Mouse (Mus musculus): ENCODE data around the gene Tmem126a. TPM values are rescaled to one million over a fixed set of nuclear protein-coding genes. Genes with fewer than 3 reads are reported as not detected.

The Tmem126a gene
- polyA plus RNA-seq, 1 experiment from 2014 or later = 125 TPM

DNA sequence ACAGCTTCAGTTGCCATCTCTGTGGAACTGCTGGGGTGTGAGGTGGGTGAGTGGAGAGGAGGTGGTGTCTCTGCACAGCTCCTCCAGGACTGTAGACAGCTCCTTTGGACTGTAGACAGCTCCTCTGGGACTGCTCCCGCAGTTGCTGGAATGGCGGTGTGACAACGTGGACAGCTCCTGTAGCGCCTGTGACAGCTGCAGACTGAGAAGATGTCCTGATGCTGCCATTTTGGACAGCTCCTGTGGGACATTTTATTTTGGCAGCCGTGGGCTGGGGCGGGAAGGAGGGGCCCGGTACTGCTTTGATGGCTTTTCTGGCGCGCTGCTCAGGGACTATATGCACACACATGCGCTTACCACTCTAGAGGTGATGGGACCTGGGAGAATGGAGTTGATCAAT is 3.3 kb upstream of the Tmem126a start:
- H3K4me2 ChIP-seq (ENCODE audit: low read length) = no peak overlapping the region
- H3K9me3 ChIP-seq (ENCODE audit: control insufficient read depth, low read length) = no peaks in the 10 kb centered on the region
- ATAC-seq (ENCODE audit: insufficient number of reproducible peaks, insufficient read depth, low FRiP score, low read depth) = no peak
- H3K36me3 ChIP-seq (ENCODE audit: control insufficient read depth, insufficient read depth, low read length) = no peaks in the 10 kb centered on the region
- H3K4me3 ChIP-seq (ENCODE audit: control insufficient read depth in 1 of 2, insufficient read depth in 1 of 2, low read depth in 1 of 2, low read length in 2 of 2) = no peak overlapping the region
- no peak overlapping the region for H3K9ac ChIP-seq (ENCODE audit: low read length)
- peaks cover 4 to 13% of the 10 kb centered on the region in 2 experiments for H3K4me1 ChIP-seq (ENCODE audit: control insufficient read depth in 2 of 2, insufficient read depth in 2 of 2, low read length in 2 of 2)
- H3K27ac ChIP-seq (replicated peaks in 1 of 2; ENCODE audit: control insufficient read depth in 1 of 2, insufficient read depth in 1 of 2, low read depth in 2 of 2, low read length in 2 of 2) = no peak overlapping the region
- 24% methylated on average over 10 of the region's 10 CpGs for WGBS
- 0 out of 2 replicates have a peak, but pooled peaks cover 4% of the 10 kb centered on the region for H3K27me3 ChIP-seq (ENCODE audit: control insufficient read depth, insufficient read depth, low read length)

DNA sequence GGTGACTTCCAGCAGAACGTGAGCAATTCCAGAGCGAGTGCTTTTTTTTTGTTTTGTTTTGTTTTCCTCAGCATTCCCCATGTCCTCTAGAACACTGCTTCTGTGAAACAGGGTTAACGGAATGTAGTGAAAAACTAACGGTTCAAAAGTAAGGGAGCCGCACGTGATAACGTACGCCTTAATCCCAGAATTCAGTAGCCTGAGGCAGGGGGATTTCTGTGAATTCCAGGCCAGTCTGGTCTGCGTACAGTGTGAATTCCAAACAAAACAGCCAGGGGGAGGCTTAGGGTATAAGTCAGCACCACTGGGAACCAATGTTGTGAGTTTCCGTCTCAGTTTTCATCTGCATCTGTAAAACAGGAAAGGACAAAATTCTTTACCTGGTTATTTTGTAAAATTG is 488 bp upstream of the Tmem126a start:
- Histone ChIP-seq H3K4me2 (ENCODE audit: low read length) (peak overlapping the region; percentile 68), H3K9me3 (ENCODE audit: control insufficient read depth, low read length) (no peaks in the 10 kb centered on the region), H3K4me3 (ENCODE audit: control insufficient read depth in 1 of 2, insufficient read depth in 1 of 2, low read depth in 1 of 2, low read length in 2 of 2) (peak overlapping the region; percentile 81 to 93), H3K36me3 (ENCODE audit: control insufficient read depth, insufficient read depth, low read length) (peaks cover 27% of the 10 kb centered on the region), H3K4me1 (ENCODE audit: control insufficient read depth in 2 of 2, insufficient read depth in 2 of 2, low read length in 2 of 2) (peaks cover 4 to 13% of the 10 kb centered on the region in 2 experiments), H3K9ac (ENCODE audit: low read length) (peak overlapping the region; percentile 89), H3K27me3 (ENCODE audit: control insufficient read depth, insufficient read depth, low read length) (0 out of 2 replicates have a peak, but pooled peaks cover 4% of the 10 kb centered on the region), H3K27ac (replicated peaks in 1 of 2; ENCODE audit: control insufficient read depth in 1 of 2, insufficient read depth in 1 of 2, low read depth in 2 of 2, low read length in 2 of 2) (peak overlapping the region; percentile 90 to 95)
- peak; percentile 36; the same call in 1 of the 2 replicates for ATAC-seq (ENCODE audit: insufficient number of reproducible peaks, insufficient read depth, low FRiP score, low read depth)
- WGBS = 8% methylated on average over 10 of the region's 10 CpGs

DNA sequence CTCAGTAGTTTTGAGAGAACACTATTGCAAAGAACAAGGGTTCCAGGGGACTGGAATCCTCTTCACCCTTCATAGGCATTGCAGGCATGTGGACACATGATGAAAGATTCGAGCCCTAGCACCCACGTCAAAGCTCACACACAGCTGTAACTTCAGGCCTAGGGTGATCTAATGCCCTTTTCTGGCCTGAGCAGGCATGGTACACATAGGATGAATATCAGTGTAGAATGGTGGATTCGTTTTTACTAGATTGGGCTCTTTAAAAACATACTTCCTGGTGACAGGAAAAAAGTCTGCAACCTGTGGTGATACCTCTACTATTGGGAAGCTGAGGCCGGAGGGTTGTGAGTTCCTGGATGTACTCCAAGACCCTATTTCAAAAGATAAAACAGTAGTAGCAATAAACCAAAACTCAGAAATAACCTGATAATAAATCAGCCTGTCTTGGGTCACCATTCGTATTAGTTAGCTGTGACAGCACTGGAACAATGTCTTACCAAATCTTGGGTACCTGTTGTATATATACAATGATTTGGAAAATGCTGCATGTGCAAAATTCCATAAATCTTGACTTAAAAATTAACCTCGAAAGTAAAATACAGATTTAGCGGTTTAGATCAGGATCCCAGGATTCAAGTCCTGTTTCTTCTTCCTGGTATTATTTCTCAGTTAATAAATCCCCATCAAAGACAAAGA is 732 bp downstream of the Tmem126a start:
- Histone ChIP-seq H3K4me3 (ENCODE audit: control insufficient read depth in 1 of 2, insufficient read depth in 1 of 2, low read depth in 1 of 2, low read length in 2 of 2) (peak overlapping the region; percentile 81 to 93), H3K27me3 (ENCODE audit: control insufficient read depth, insufficient read depth, low read length) (0 out of 2 replicates have a peak, but pooled peaks cover 4% of the 10 kb centered on the region), H3K36me3 (ENCODE audit: control insufficient read depth, insufficient read depth, low read length) (peaks cover 38% of the 10 kb centered on the region), H3K4me1 (ENCODE audit: control insufficient read depth in 2 of 2, insufficient read depth in 2 of 2, low read length in 2 of 2) (peaks cover 4 to 13% of the 10 kb centered on the region in 2 experiments), H3K4me2 (ENCODE audit: low read length) (peak overlapping the region; percentile 68), H3K27ac (replicated peaks in 1 of 2; ENCODE audit: control insufficient read depth in 1 of 2, insufficient read depth in 1 of 2, low read depth in 2 of 2, low read length in 2 of 2) (peak overlapping the region; percentile 41 to 95; a peak in 3 of 4 replicates), H3K9ac (ENCODE audit: low read length) (peak overlapping the region; percentile 89), H3K9me3 (ENCODE audit: control insufficient read depth, low read length) (no peaks in the 10 kb centered on the region)
- WGBS = 23% methylated on average over 7 of the region's 7 CpGs
- no peak for ATAC-seq (ENCODE audit: insufficient number of reproducible peaks, insufficient read depth, low FRiP score, low read depth)

DNA sequence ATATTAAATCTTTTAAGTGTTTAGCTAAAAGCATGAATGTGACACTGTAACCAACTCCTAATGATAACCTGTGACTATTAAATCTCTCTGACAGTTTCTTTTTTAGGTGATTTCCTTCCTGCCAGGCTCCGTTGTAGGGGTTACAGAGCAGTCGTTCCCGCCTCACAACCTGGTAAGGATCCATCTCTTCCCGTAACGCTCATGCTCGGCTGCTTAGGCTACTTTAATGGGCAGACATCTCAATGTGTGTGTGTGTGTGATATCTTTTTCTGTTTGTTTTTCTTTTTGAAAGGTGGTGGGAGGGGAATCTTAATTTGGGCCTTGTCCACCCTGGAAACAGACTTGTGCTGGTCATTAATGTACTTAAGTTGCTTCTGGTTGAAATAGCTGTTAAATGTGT is 12.8 kb downstream of the Tmem126a start:
- H3K4me3 ChIP-seq (ENCODE audit: control insufficient read depth in 1 of 2, insufficient read depth in 1 of 2, low read depth in 1 of 2, low read length in 2 of 2) = peak overlapping the region; percentile 77 to 94
- no peaks in the 10 kb centered on the region for H3K9me3 ChIP-seq (ENCODE audit: control insufficient read depth, low read length)
- no peaks in the 10 kb centered on the region for H3K27me3 ChIP-seq (ENCODE audit: control insufficient read depth, insufficient read depth, low read length)
- peak overlapping the region; percentile 99 for H3K9ac ChIP-seq (ENCODE audit: low read length)
- no peak for ATAC-seq (ENCODE audit: insufficient number of reproducible peaks, insufficient read depth, low FRiP score, low read depth)
- peak overlapping the region; percentile 67 for H3K4me2 ChIP-seq (ENCODE audit: low read length)
- 0% methylated on average over 6 of the region's 6 CpGs for WGBS
- peaks cover 0 to 11% of the 10 kb centered on the region in 2 experiments; a peak in 2 of 4 replicates for H3K4me1 ChIP-seq (ENCODE audit: control insufficient read depth in 2 of 2, insufficient read depth in 2 of 2, low read length in 2 of 2)
- H3K27ac ChIP-seq (replicated peaks in 1 of 2; ENCODE audit: control insufficient read depth in 1 of 2, insufficient read depth in 1 of 2, low read depth in 2 of 2, low read length in 2 of 2) = peak overlapping the region in 1 of 2 experiments; percentile 99; a peak in 2 of 4 replicates
- peaks cover 20% of the 10 kb centered on the region for H3K36me3 ChIP-seq (ENCODE audit: control insufficient read depth, insufficient read depth, low read length)

DNA sequence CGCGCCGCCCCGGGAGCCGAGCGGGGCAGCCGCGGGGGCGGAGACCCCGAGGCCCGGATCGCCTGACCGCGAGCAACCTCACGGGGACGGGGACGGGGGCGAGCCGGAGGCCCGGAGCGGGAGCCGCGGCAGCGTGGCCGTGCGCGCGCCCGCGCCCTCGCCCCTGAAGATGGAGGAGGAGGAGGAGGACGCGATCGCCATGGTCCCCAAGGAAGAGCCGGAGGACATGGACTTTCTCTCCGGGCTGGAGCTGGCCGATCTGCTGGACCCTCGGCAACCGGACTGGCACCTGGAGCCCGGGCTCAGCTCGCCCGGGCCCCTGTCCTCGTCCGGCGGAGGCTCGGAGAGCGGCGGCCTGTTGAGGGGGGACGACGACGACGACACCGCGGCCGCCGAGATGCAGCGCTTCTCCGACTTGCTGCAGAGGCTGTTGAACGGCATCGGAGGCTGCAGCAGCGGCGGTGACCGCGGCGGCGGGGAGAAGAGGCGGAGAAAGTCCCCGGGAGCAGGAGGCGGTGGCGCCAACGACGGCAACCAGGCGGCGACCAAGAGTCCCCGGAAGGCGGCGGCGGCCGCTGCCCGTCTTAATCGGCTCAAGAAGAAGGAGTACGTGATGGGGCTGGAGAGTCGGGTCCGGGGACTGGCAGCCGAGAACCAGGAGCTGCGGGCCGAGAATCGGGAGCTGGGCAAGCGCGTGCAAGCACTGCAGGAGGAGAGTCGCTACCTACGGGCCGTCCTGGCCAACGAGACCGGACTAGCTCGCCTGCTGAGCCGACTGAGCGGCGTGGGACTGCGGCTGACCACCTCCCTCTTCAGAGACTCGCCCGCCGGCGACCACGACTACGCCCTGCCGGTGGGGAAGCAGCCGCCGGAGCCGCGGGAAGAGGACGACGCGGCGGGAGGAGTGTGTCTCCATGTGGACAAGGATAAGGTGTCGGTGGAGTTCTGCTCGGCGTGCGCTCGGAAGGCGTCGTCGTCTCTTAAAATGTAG is 13.6 kb downstream of the Tmem126a start:
- H3K27me3 ChIP-seq (ENCODE audit: control insufficient read depth, insufficient read depth, low read length) = no peaks in the 10 kb centered on the region
- H3K36me3 ChIP-seq (ENCODE audit: control insufficient read depth, insufficient read depth, low read length) = peaks cover 15% of the 10 kb centered on the region
- peak overlapping the region; percentile 96 to 99 for H3K27ac ChIP-seq (replicated peaks in 1 of 2; ENCODE audit: control insufficient read depth in 1 of 2, insufficient read depth in 1 of 2, low read depth in 2 of 2, low read length in 2 of 2)
- no peaks in the 10 kb centered on the region for H3K9me3 ChIP-seq (ENCODE audit: control insufficient read depth, low read length)
- peak overlapping the region; percentile 99 for H3K9ac ChIP-seq (ENCODE audit: low read length)
- WGBS = under 1% methylated on average over 119 of the region's 123 CpGs
- H3K4me3 ChIP-seq (ENCODE audit: control insufficient read depth in 1 of 2, insufficient read depth in 1 of 2, low read depth in 1 of 2, low read length in 2 of 2) = peak overlapping the region; percentile 77 to 94
- ATAC-seq (ENCODE audit: insufficient number of reproducible peaks, insufficient read depth, low FRiP score, low read depth) = peak; percentile 75
- H3K4me2 ChIP-seq (ENCODE audit: low read length) = peak overlapping the region; percentile 67
- H3K4me1 ChIP-seq (ENCODE audit: control insufficient read depth in 2 of 2, insufficient read depth in 2 of 2, low read length in 2 of 2) = peaks cover 0 to 11% of the 10 kb centered on the region in 2 experiments; a peak in 2 of 4 replicates

DNA sequence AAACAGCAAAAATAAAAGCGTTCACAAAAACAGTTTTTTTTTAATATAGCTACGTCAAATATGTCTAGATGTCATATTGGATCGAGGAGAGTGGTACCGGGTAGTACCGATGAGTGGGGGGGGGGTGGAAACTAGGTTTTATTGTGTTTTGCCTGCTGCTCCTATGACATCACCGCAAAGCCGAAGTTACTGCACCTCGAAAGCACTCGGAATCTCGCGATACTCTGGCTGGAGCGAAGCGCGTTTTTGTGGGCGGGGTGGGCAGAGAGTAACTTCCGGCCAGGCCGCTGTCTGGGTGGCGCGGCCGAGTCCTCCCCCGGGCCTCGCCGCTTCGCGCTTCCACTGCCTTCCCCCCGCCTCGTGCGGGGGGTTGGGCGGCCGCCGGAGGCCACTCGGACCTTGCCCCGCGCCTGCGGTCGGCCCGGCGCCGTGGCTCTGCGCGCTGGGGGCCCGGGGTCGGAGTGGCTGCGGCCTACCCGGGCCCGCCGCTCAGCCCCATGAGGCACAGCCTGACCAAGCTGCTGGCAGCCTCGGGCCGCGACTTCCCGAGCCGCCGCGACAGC is 14.4 kb downstream of the Tmem126a start, which contains the start of gene Crebzf:
Crebzf (plus strand) TSS at position 212 of the 563 bp plus-strand sequence.
- WGBS = under 1% methylated on average over 54 of the region's 54 CpGs
- H3K36me3 ChIP-seq (ENCODE audit: control insufficient read depth, insufficient read depth, low read length) = peaks cover 9% of the 10 kb centered on the region
- no peaks in the 10 kb centered on the region for H3K9me3 ChIP-seq (ENCODE audit: control insufficient read depth, low read length)
- peak; percentile 95 for ATAC-seq (ENCODE audit: insufficient number of reproducible peaks, insufficient read depth, low FRiP score, low read depth)
- peak within 1 kb of the TSS; percentile 96 to 99 for H3K27ac ChIP-seq (replicated peaks in 1 of 2; ENCODE audit: control insufficient read depth in 1 of 2, insufficient read depth in 1 of 2, low read depth in 2 of 2, low read length in 2 of 2)
- peak within 1 kb of the TSS; percentile 77 to 94 for H3K4me3 ChIP-seq (ENCODE audit: control insufficient read depth in 1 of 2, insufficient read depth in 1 of 2, low read depth in 1 of 2, low read length in 2 of 2)
- H3K4me1 ChIP-seq (ENCODE audit: control insufficient read depth in 2 of 2, insufficient read depth in 2 of 2, low read length in 2 of 2) = peaks cover 0 to 11% of the 10 kb centered on the region in 2 experiments; a peak in 2 of 4 replicates
- peak within 1 kb of the TSS; percentile 67 for H3K4me2 ChIP-seq (ENCODE audit: low read length)
- H3K27me3 ChIP-seq (ENCODE audit: control insufficient read depth, insufficient read depth, low read length) = no peaks in the 10 kb centered on the region
- peak within 1 kb of the TSS; percentile 99 for H3K9ac ChIP-seq (ENCODE audit: low read length)

DNA sequence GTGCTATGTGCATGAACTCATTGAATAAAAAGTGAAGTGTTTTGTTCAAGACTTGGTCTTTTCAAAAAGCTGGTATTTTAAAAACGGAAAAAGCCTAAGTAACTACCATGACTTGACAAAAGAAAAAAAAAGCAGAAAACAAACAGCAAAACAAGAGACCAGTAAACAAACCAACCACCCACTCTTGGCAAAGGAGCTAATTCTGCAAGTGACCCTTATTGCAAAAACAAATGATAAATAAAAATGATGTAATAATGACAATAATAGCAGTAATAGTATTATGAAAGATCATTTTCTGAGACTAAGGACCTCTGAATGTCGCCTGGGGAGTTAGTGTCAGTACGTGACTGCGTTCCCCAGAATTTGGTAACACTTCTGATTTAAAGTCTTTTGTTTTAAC is 15.0 kb downstream of the Tmem126a start:
- Histone ChIP-seq H3K36me3 (ENCODE audit: control insufficient read depth, insufficient read depth, low read length) (peaks cover 4% of the 10 kb centered on the region), H3K4me3 (ENCODE audit: control insufficient read depth in 1 of 2, insufficient read depth in 1 of 2, low read depth in 1 of 2, low read length in 2 of 2) (peak overlapping the region; percentile 77 to 94; a peak in 3 of 4 replicates), H3K9me3 (ENCODE audit: control insufficient read depth, low read length) (no peaks in the 10 kb centered on the region), H3K4me1 (ENCODE audit: control insufficient read depth in 2 of 2, insufficient read depth in 2 of 2, low read length in 2 of 2) (peaks cover 0 to 6% of the 10 kb centered on the region in 2 experiments; a peak in 1 of 4 replicates), H3K27ac (replicated peaks in 1 of 2; ENCODE audit: control insufficient read depth in 1 of 2, insufficient read depth in 1 of 2, low read depth in 2 of 2, low read length in 2 of 2) (peak overlapping the region; percentile 72 to 99), H3K27me3 (ENCODE audit: control insufficient read depth, insufficient read depth, low read length) (no peaks in the 10 kb centered on the region), H3K9ac (ENCODE audit: low read length) (peak overlapping the region; percentile 99), H3K4me2 (ENCODE audit: low read length) (peak overlapping the region; percentile 67)
- 13% methylated on average over 4 of the region's 4 CpGs for WGBS
- ATAC-seq (ENCODE audit: insufficient number of reproducible peaks, insufficient read depth, low FRiP score, low read depth) = no peak

All from heart, embryonic 14.5 days (tissue).